Mouse (Mus musculus): Measurements from ENCODE around the gene Smyd3. TPM values are rescaled to one million over a fixed set of nuclear protein-coding genes. Genes with fewer than 3 reads are reported as not detected.

Gene Smyd3
- polyA plus RNA-seq, 1 experiment from 2014 or later: 28.3 TPM

GRCm38 (mm10) chr1:179541502-179541901 lies 23.7 kb upstream of the Smyd3 start:
- Histone ChIP-seq H3K4me1 (ENCODE audit: control insufficient read depth, insufficient read depth, low read depth, low read length) (peaks cover 13% of the 10 kb centered on the region), H3K4me3 (ENCODE audit: low read length) (no peak overlapping the region), H3K9me3 (ENCODE audit: control insufficient read depth, low read length) (no peaks in the 10 kb centered on the region), H3K27ac (ENCODE audit: low read depth, low read length) (no peak overlapping the region), H3K27me3 (replicated peaks; ENCODE audit: control insufficient read depth, insufficient read depth, low read length) (no peaks in the 10 kb centered on the region), H3K9ac (ENCODE audit: low read depth, low read length) (no peak overlapping the region), H3K4me2 (ENCODE audit: low read length) (no peak overlapping the region), H3K36me3 (ENCODE audit: control insufficient read depth, insufficient read depth, low read length) (peaks cover 8% of the 10 kb centered on the region; the same call in 1 of the 2 replicates)
- no peak for ATAC-seq
- WGBS: 56% methylated on average over 3 of the region's 3 CpGs

- 91% methylated on average over 3 of the region's 3 CpGs for WGBS
- Histone ChIP-seq H3K36me3 (ENCODE audit: control insufficient read depth, insufficient read depth, low read length) (peaks cover 8% of the 10 kb centered on the region; the same call in 1 of the 2 replicates), H3K4me3 (ENCODE audit: low read length) (no peak overlapping the region), H3K27ac (ENCODE audit: low read depth, low read length) (no peak overlapping the region), H3K27me3 (replicated peaks; ENCODE audit: control insufficient read depth, insufficient read depth, low read length) (no peaks in the 10 kb centered on the region), H3K4me1 (ENCODE audit: control insufficient read depth, insufficient read depth, low read depth, low read length) (peaks cover 7% of the 10 kb centered on the region), H3K9me3 (ENCODE audit: control insufficient read depth, low read length) (no peaks in the 10 kb centered on the region), H3K9ac (ENCODE audit: low read depth, low read length) (no peak overlapping the region), H3K4me2 (ENCODE audit: low read length) (no peak overlapping the region)
- no peak for ATAC-seq
Measured at GRCm38 (mm10) chr1:179539887-179540286, 22.0 kb upstream of the Smyd3 start.

- no peak overlapping the region for H3K4me2 ChIP-seq (ENCODE audit: low read length)
- no peaks in the 10 kb centered on the region for H3K9me3 ChIP-seq (ENCODE audit: control insufficient read depth, low read length)
- no peak overlapping the region for H3K4me3 ChIP-seq (ENCODE audit: low read length)
- peaks cover 8% of the 10 kb centered on the region; the same call in 1 of the 2 replicates for H3K36me3 ChIP-seq (ENCODE audit: control insufficient read depth, insufficient read depth, low read length)
- no peaks in the 10 kb centered on the region for H3K4me1 ChIP-seq (ENCODE audit: control insufficient read depth, insufficient read depth, low read depth, low read length)
- no peak overlapping the region for H3K9ac ChIP-seq (ENCODE audit: low read depth, low read length)
- no peak overlapping the region for H3K27ac ChIP-seq (ENCODE audit: low read depth, low read length)
- whole genome bisulfite sequencing: 91% methylated on average over 3 of the region's 3 CpGs
- H3K27me3 ChIP-seq (replicated peaks; ENCODE audit: control insufficient read depth, insufficient read depth, low read length): no peaks in the 10 kb centered on the region
- ATAC-seq: no peak
Measured at GRCm38 (mm10) chr1:179539054-179539453, 21.2 kb upstream of the Smyd3 start.

- WGBS: 82% methylated on average over 3 of the region's 3 CpGs
- no peak overlapping the region for H3K4me2 ChIP-seq (ENCODE audit: low read length)
- ATAC-seq: no peak
- H3K4me1 ChIP-seq (ENCODE audit: control insufficient read depth, insufficient read depth, low read depth, low read length): peaks cover 9% of the 10 kb centered on the region
- no peaks in the 10 kb centered on the region for H3K27me3 ChIP-seq (replicated peaks; ENCODE audit: control insufficient read depth, insufficient read depth, low read length)
- no peak overlapping the region for H3K27ac ChIP-seq (ENCODE audit: low read depth, low read length)
- H3K4me3 ChIP-seq (ENCODE audit: low read length): no peak overlapping the region
- no peak overlapping the region for H3K9ac ChIP-seq (ENCODE audit: low read depth, low read length)
- H3K36me3 ChIP-seq (ENCODE audit: control insufficient read depth, insufficient read depth, low read length): no peaks in the 10 kb centered on the region
- H3K9me3 ChIP-seq (ENCODE audit: control insufficient read depth, low read length): no peaks in the 10 kb centered on the region
Measured at GRCm38 (mm10) chr1:179519901-179520300, 2.1 kb upstream of the Smyd3 start.

GRCm38 (mm10) chr1:179516941-179517712 lies 714 bp downstream of the Smyd3 start:
- Histone ChIP-seq H3K4me1 (ENCODE audit: control insufficient read depth, insufficient read depth, low read depth, low read length) (peaks cover 9% of the 10 kb centered on the region), H3K9ac (ENCODE audit: low read depth, low read length) (peak overlapping the region; percentile 80), H3K4me2 (ENCODE audit: low read length) (peak overlapping the region; percentile 99), H3K4me3 (ENCODE audit: low read length) (peak overlapping the region; percentile 88), H3K36me3 (ENCODE audit: control insufficient read depth, insufficient read depth, low read length) (no peaks in the 10 kb centered on the region), H3K27me3 (replicated peaks; ENCODE audit: control insufficient read depth, insufficient read depth, low read length) (no peaks in the 10 kb centered on the region), H3K9me3 (ENCODE audit: control insufficient read depth, low read length) (no peaks in the 10 kb centered on the region), H3K27ac (ENCODE audit: low read depth, low read length) (no peak overlapping the region)
- ATAC-seq: peak; percentile 64
- WGBS: 0% methylated on average over 21 of the region's 21 CpGs

GRCm38 (mm10) chr1:179511895-179512294 lies 5.9 kb downstream of the Smyd3 start:
- WGBS: 87% methylated on average over 7 of the region's 7 CpGs
- no peak overlapping the region for H3K4me3 ChIP-seq (ENCODE audit: low read length)
- no peak for ATAC-seq
- no peak overlapping the region for H3K9ac ChIP-seq (ENCODE audit: low read depth, low read length)
- H3K4me2 ChIP-seq (ENCODE audit: low read length): no peak overlapping the region
- H3K9me3 ChIP-seq (ENCODE audit: control insufficient read depth, low read length): no peaks in the 10 kb centered on the region
- peaks cover 5% of the 10 kb centered on the region for H3K4me1 ChIP-seq (ENCODE audit: control insufficient read depth, insufficient read depth, low read depth, low read length)
- no peaks in the 10 kb centered on the region for H3K36me3 ChIP-seq (ENCODE audit: control insufficient read depth, insufficient read depth, low read length)
- H3K27me3 ChIP-seq (replicated peaks; ENCODE audit: control insufficient read depth, insufficient read depth, low read length): no peaks in the 10 kb centered on the region
- H3K27ac ChIP-seq (ENCODE audit: low read depth, low read length): no peak overlapping the region

- H3K27me3 ChIP-seq (replicated peaks; ENCODE audit: control insufficient read depth, insufficient read depth, low read length): no peaks in the 10 kb centered on the region
- no peak overlapping the region for H3K4me2 ChIP-seq (ENCODE audit: low read length)
- no peaks in the 10 kb centered on the region for H3K9me3 ChIP-seq (ENCODE audit: control insufficient read depth, low read length)
- H3K4me3 ChIP-seq (ENCODE audit: low read length): no peak overlapping the region
- 86% methylated on average over 13 of the region's 13 CpGs for WGBS
- no peak overlapping the region for H3K27ac ChIP-seq (ENCODE audit: low read depth, low read length)
- H3K9ac ChIP-seq (ENCODE audit: low read depth, low read length): no peak overlapping the region
- H3K4me1 ChIP-seq (ENCODE audit: control insufficient read depth, insufficient read depth, low read depth, low read length): no peaks in the 10 kb centered on the region
- no peaks in the 10 kb centered on the region for H3K36me3 ChIP-seq (ENCODE audit: control insufficient read depth, insufficient read depth, low read length)
- no peak for ATAC-seq
Measured at GRCm38 (mm10) chr1:179510546-179511340, 7.1 kb downstream of the Smyd3 start.

- ATAC-seq: no peak
- H3K4me1 ChIP-seq (ENCODE audit: control insufficient read depth, insufficient read depth, low read depth, low read length): no peaks in the 10 kb centered on the region
- no peak overlapping the region for H3K4me3 ChIP-seq (ENCODE audit: low read length)
- H3K36me3 ChIP-seq (ENCODE audit: control insufficient read depth, insufficient read depth, low read length): no peaks in the 10 kb centered on the region
- no peaks in the 10 kb centered on the region for H3K27me3 ChIP-seq (replicated peaks; ENCODE audit: control insufficient read depth, insufficient read depth, low read length)
- H3K9me3 ChIP-seq (ENCODE audit: control insufficient read depth, low read length): no peaks in the 10 kb centered on the region
- no peak overlapping the region for H3K4me2 ChIP-seq (ENCODE audit: low read length)
- 68% methylated on average over 9 of the region's 9 CpGs for WGBS
- H3K27ac ChIP-seq (ENCODE audit: low read depth, low read length): no peak overlapping the region
- no peak overlapping the region for H3K9ac ChIP-seq (ENCODE audit: low read depth, low read length)
Measured at GRCm38 (mm10) chr1:179506530-179507315, 11.1 kb downstream of the Smyd3 start.

GRCm38 (mm10) chr1:179502565-179502964 lies 15.3 kb downstream of the Smyd3 start:
- Histone ChIP-seq H3K9me3 (ENCODE audit: control insufficient read depth, low read length) (no peaks in the 10 kb centered on the region), H3K36me3 (ENCODE audit: control insufficient read depth, insufficient read depth, low read length) (no peaks in the 10 kb centered on the region), H3K9ac (ENCODE audit: low read depth, low read length) (no peak overlapping the region), H3K4me3 (ENCODE audit: low read length) (no peak overlapping the region), H3K4me1 (ENCODE audit: control insufficient read depth, insufficient read depth, low read depth, low read length) (no peaks in the 10 kb centered on the region), H3K27ac (ENCODE audit: low read depth, low read length) (no peak overlapping the region), H3K4me2 (ENCODE audit: low read length) (no peak overlapping the region), H3K27me3 (replicated peaks; ENCODE audit: control insufficient read depth, insufficient read depth, low read length) (no peaks in the 10 kb centered on the region)
- no peak for ATAC-seq
- 23% methylated on average over 3 of the region's 3 CpGs for WGBS
